Mouse (Mus musculus) liver, embryonic 14.5 days (tissue): Measurements from ENCODE around the gene Olfr547.

Experiments
- CTCF ChIP-seq: IDR thresholded peaks from 2 replicates; pipeline ENCODE4 v1.5.1; 2016; ENCODE audit warnings: antibody characterized with exemption, low read depth, control low read depth
- EP300 ChIP-seq: IDR thresholded peaks from 2 replicates; pipeline ENCODE4 v1.6.1; 2016; ENCODE audit warnings: antibody characterized with exemption, low read depth

DNA sequence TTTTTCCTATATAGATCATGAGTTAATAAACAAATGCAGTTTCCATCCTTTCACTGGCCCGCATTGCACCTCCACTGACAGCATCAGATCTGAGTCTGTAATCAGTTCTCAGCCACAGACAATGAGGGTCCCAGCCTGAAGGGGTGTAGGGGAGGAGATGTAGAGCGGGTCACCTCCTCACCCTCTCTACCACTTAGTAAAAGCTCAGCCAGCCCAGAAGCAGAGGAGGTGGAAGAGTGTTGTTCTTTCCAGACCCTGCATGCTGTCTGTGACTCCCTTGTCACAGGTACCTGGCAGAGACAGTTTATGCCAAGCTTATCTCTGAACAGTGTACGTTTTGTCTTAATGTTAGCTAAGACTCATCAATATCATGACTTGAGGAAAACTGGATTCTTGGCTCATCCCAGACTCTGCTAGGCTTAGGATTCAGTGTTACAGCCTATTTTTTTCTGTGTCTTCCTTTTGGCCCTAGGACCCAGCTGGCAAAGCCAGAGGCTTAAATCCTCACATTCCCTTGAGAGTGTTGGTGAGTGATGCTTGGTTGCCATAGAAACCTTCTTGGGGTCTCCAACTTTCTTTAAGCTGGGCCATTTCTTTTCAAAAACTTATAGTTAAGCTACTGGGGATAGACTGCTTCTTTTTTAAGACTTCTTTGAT lies 38.8 kb downstream of the Olfr547 start:
- TF ChIP-seq CTCF, result no peak
- TF ChIP-seq EP300, result no peak
